Mouse (Mus musculus): ENCODE data around the gene Phf3.

DNA sequence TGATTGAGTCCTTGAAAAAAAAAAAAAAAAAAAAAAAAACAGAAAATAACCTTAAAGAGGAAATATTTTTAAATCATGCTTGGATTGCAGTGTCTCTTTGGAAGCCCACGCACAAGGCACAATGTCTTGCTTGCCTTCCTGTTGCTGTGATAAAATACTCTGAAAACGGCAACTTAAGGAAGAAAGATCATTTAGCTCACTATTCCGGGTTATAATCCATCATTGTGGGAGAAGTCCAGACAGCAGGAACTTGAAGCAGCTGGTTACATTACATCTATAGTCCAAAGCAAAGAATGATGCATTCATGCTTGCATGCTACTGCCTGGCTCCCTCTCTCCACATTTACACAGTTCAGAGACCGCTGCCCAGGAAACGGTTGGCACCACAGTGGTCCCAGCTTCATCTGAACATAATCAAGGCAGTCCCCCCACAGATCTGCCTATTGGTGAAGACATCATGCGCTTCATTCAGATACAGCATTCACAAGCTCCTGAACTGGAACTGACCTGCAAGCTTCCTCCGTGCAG is 80.3 kb downstream of the Phf3 start:
- TF ChIP-seq MAFK (IDR thresholded peaks at IDR 0.05; ENCODE audit: insufficient read depth, low read depth, low read length) (no peak), ZC3H11A (IDR thresholded peaks at IDR 0.05; ENCODE audit: borderline replicate concordance, low read depth, low read length) (no peak), ZNF384 (IDR thresholded peaks at IDR 0.05; ENCODE audit: low read depth, low read length) (no peak), HCFC1 (IDR thresholded peaks at IDR 0.05; ENCODE audit: borderline replicate concordance, insufficient read depth, low read length) (no peak), CHD2 (IDR thresholded peaks at IDR 0.05; ENCODE audit: low read depth, low read length) (no peak)
